Mouse (Mus musculus): ENCODE data around the gene Atp6v0c.
A peak's percentile ranks its signal among the peaks of the same experiment; 100 is the strongest.
"Not testable (repeated sequence)": the region's sequence is repeated elsewhere in the genome, so short reads cannot be mapped to it uniquely, and the experiment has no call there.

Atp6v0c gene

GRCm38 (mm10) chr17:24157121-24157520 lies 12.4 kb downstream of the Atp6v0c start:
- no peak for DNase-seq (ENCODE audit: low spot score in 2 of 2)

DNA sequence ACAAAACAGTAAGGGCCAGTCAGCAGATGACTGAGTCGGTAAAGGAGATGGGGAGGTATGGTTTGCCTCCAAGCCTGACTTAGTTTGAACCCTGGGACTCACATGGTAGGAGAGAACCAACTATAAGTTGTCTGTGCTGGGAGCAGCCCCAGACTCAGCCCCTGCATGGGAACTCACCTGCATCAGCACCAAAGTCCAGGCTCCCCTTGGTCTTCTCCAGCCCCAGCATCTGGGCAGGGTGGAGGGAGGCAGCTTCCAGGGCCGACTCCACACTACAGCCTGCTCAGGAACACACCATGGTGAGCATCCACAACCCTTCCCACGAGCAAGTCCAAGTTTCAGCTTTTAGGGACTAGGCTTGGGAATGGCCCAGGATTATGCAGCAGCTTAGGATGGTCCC lies 13.1 kb downstream of the Atp6v0c start:
- no peak for DNase-seq (ENCODE audit: low spot score in 2 of 2)

DNA sequence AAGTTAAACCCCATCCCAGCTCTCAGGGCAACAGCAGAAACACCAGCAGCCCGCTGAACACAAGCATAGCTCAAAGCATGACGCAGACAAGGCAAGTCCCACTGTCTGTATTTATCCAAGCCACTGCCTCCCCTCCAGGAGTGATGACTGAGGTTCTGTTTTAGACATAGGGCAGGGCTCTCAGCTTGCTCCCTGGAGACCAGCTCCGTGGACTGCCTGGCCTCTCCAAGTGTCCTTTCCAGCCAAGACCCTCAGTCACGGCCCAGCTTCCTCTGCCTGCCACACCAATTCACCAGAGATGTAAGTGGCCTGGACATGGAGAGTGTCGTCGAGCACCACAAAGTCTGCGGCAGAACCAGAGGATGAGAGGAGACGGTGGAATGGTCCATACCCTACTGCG lies 13.8 kb downstream of the Atp6v0c start:
- DNase-seq (ENCODE audit: low spot score in 2 of 2), result no peak

DNA sequence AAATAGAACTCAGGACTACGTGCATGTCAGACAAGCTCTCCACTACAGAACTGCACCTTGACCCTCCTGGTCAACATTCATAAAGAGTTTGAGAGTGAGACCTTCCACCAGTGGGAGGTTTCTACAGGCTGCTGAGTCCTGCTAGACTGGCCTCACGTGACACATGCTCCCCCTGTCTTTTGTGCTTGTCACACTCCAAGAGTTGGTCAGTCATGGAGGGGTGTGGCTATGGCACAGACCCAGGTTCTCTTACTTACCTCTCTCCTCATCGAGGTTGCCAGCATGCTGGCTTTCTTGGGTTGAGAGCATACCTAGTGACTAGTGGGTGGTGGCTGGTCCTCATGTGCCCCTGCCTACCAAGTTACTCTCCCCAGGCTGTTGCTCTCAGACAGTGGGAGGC lies 15.0 kb downstream of the Atp6v0c start:
- DNase-seq (ENCODE audit: low spot score in 2 of 2), result no peak

DNA sequence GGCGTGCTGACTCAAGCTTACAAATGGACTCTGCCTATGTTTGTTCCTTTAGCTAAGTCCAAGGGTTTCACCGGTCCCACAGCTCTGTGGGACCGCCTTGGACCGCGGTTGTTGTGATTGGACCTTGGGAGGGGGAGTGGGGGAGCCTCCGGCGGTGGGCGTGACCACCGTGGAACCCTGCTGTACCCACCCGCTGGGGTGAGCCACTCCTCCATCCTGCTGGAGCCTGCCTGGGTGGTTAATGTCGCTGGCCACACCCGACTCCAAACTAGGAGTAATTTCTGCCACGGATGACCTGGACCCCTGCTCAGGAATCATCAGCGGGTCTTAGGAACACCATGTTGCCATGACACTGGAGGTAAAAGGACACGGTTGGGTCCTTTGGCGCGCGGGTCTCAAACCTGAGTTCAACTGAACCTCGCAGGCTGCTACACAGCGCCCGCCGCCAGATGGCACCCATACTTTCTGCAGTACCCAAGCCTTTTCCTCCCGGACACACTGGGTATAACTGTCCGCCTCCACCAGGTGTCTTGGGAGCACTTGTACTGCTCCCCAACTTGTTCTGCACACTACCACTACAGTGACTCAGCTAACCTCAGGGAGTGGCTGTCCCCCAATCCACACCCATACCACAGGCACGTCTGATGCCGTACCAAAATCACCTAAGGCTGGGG lies 17.5 kb downstream of the Atp6v0c start:
- peak; percentile 75 to 86 for DNase-seq (ENCODE audit: low spot score in 2 of 2)

DNA sequence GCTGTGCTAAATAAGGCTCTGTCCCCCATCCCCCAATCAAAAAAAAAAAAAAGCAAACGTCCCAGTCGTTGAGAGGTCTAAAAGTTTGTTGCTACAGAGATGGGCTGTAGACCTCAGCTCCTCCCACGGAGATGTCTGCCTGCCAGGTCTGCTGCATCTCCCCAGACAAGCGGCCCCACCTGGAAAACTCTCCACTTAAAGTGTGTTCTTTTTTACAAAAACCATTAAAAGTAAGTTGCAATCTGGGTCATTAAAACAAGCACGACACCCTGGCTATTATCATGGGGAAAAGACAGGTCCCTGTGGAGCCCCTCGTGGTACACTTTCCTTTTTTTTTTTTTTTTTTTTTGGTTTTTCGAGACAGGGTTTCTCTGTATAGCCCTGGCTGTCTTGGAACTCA lies 18.1 kb downstream of the Atp6v0c start:
- DNase-seq (ENCODE audit: low spot score in 2 of 2), result no peak

DNA sequence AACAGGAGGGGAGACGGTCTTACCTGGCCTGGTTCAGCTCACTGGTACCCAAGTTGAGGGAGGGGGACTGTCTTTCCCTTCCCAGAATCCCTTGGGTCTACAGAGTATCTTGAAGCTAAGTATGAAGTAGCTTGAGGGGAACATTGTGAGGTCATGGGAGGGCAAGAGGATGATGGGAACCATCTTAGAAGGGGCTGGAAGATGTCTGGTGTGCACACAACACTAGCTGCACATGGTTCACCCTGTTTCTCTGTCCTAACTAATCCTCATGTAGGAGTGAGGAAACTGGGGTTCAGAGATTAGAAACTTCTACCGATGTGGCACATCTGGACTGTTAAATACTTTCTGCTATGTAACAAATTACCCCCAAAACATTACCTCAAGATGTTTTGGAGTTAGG lies 18.7 kb downstream of the Atp6v0c start, which contains the start of gene Pdpk1:
TSS of gene Pdpk1 (minus strand) at position 101 of the 400 bp plus-strand sequence.
- DNase-seq (ENCODE audit: low spot score in 2 of 2), result no peak

DNA sequence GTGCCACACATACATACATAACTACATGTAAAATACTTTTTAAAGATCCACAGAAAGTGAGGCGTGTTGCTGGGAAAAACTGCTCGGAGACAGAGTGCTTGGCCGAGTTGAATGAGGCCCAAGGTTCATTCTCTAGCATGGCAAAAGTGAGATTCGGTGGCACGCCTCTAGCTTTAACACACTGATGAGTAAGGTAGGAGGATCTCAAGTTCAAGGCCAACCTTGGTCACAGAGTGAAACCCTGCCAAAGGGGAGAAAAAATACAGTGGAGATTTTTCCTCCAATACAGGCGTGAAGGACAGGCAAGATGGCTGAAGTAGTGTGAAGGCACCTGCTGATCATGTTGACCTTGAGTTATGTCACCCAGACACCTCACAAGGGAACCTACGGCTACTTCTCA lies 20.1 kb downstream of the Atp6v0c start:
- no peak for DNase-seq (ENCODE audit: low spot score in 2 of 2)

GRCm38 (mm10) chr17:24142897-24143296 lies 26.6 kb downstream of the Atp6v0c start:
- DNase-seq (ENCODE audit: low spot score in 2 of 2), result no peak

DNA sequence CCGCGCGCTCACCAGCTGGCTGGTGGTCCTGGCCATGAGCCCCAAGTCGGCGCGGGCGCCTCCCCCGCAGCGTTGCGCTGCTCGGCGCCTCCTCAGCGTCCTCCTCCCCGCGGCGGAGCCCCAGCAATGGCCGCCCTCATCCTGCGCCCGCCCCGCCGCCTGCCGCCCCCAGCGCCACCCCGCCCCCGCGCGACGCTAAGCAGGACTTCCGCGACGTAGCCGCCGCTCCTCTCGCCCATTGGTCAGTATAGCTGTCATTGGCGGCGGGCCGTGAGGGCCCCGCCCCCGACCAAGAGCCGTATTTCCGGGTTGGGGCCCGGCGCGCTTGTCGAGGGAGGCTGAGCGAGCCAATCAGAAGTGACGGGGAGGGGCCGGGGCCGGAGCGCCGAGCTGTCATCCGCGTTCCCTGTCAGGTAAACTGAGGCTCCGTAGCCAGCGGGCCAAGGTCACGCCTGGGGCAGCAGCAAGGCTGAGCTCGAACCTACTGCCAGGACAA lies 28.0 kb downstream of the Atp6v0c start:
- DNase-seq (ENCODE audit: low spot score in 2 of 2), result peak; percentile 95 to 97

DNA sequence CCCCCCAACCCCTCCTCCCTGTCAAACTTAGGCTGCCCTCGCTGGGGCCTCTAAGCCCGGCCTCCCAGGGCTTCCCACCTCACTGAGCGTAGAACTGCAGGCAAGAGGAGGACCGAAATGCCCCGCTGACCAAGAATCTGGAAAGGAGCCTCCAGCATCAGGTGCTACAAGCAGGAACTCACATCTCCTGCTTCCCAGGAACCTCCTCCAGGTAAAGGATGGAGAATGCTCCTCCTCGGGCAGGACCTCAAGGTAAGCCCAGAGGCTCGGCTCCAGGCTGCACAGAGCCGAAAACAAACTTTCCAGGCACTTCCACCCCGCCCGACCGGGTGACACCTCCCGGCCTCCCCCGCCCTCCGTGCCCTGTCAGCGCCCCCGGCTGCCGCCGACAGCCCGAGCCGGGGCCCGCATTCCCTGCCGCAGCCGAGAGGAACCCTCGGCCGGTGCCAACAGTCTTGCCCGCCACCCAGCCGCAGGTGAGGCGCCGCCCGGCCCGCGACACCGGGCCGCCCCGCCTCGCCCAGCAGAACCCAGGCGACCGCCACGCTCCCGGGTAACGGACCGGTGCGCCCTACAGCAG lies 28.6 kb downstream of the Atp6v0c start:
- peak; percentile 47 to 53 for DNase-seq (ENCODE audit: low spot score in 2 of 2)

- no peak for DNase-seq (ENCODE audit: low spot score in 2 of 2)
Measured at GRCm38 (mm10) chr17:24139968-24140367, 29.5 kb downstream of the Atp6v0c start.

DNA sequence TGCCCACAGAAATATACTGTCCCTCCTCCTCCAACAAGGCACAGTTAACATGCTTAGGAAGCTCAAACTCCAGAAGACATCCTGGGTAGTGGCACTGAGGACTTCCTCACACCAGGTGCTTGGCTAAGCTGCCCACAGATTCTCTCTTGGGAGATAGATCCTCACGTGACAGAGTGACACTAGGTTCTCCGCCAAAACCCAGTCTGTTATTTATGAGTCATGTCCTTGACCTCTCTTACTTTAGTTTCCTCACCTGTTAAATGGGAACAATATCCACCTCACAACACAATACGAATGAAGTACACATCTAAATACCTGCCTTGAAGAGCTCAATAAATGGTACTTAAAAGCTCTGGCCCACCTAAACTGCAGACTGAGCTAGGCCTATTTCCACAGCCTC lies 30.2 kb downstream of the Atp6v0c start:
- no peak for DNase-seq (ENCODE audit: low spot score in 2 of 2)

DNA sequence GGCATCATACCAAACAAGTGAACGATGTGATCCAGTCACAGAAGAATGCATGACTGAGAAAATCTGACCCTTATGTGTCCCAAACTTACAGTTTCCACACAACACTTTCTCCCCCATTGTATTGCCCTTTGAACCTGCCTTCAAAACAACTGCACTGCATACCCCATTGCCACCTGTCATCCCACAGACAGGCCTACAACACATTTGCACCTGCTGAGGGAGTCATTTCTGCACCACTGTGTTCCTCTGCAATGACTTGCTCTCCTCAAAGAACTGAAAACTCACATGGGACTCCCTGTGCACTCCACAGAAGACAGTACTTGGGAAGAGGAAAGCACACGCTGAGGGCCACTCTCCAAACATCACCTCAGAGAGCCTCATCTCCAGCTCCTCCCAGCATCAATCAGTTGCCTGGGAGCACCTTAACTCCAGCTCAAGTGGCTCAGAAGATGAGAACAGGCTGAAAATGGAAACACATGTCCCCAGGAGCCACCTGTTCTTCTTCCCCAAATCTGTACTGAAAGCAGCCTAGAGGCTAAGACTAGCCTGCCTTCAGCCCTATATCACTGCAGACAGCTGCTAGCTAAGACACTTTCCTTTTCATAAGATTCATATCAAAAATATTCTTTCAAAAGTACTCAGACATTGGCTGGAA lies 32.1 kb downstream of the Atp6v0c start:
- DNase-seq (ENCODE audit: low spot score in 2 of 2), result peak; percentile 54 to 57

- no peak for DNase-seq (ENCODE audit: low spot score in 2 of 2)
Measured at GRCm38 (mm10) chr17:24134062-24134461, 35.4 kb downstream of the Atp6v0c start.

- peak in 1 of 2 experiments; percentile 35 for DNase-seq (ENCODE audit: low spot score in 2 of 2)
Measured at GRCm38 (mm10) chr17:24132919-24133318, 36.6 kb downstream of the Atp6v0c start.

DNA sequence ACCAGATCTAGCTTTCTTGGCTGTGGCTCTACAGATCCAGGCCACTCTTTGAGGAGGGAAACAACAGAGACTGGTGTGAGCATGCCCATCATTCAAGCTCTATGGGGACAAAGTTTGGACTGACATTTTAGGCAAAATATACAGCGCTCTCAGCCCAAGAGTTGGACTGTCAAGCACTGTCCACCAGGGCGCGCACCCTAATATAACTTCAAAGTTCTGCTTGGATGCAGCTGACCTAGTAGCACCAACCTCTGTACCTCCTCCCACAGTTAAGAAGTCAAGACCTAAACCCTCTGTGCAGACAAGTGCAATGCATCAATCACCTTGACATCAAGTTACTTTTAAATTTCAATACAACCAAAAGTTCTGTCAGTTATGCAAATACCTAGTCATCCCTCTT lies 37.9 kb downstream of the Atp6v0c start:
- DNase-seq (ENCODE audit: low spot score in 2 of 2), result no peak

DNA sequence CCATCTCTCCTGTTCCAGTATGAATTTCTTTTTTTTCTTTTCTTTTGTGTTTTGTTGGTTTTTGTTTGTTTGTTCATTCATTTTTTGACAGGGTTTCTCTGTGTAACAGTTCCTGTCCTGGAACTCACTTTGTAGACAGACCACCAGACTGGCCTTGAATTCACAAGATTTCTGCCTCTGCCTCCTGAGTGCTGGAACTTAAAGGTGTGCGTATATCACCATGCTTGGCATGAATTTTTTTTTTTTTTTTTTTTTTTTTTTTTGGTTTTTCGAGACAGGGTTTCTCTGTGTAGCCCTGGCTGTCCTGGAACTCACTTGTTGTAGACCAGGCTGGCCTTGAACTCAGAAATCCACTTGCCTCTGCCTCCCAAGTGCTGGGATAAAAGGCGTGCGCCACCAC lies 40.3 kb downstream of the Atp6v0c start:
- not testable (repeated sequence) for DNase-seq (ENCODE audit: low spot score in 2 of 2)

- DNase-seq (ENCODE audit: low spot score in 2 of 2), result no peak
Measured at GRCm38 (mm10) chr17:24127592-24127991, 41.9 kb downstream of the Atp6v0c start.

- no peak for DNase-seq (ENCODE audit: low spot score in 2 of 2)
Measured at GRCm38 (mm10) chr17:24126801-24127200, 42.7 kb downstream of the Atp6v0c start.

GRCm38 (mm10) chr17:24119446-24119845 lies 50.1 kb downstream of the Atp6v0c start:
- no peak for DNase-seq (ENCODE audit: low spot score in 2 of 2)

Data from thymus, postnatal 10 days (tissue).